Mouse (Mus musculus) kidney, postnatal 25 days (tissue): ENCODE results near the gene Jkamp.

ENCODE experiments used
- DNase-seq, 2 experiments: peaks; one replicate each; pipeline ENCODE4 v3.0.0; 2021; ENCODE audit warnings: mixed read lengths in 2 of 2

Gene Jkamp

DNA sequence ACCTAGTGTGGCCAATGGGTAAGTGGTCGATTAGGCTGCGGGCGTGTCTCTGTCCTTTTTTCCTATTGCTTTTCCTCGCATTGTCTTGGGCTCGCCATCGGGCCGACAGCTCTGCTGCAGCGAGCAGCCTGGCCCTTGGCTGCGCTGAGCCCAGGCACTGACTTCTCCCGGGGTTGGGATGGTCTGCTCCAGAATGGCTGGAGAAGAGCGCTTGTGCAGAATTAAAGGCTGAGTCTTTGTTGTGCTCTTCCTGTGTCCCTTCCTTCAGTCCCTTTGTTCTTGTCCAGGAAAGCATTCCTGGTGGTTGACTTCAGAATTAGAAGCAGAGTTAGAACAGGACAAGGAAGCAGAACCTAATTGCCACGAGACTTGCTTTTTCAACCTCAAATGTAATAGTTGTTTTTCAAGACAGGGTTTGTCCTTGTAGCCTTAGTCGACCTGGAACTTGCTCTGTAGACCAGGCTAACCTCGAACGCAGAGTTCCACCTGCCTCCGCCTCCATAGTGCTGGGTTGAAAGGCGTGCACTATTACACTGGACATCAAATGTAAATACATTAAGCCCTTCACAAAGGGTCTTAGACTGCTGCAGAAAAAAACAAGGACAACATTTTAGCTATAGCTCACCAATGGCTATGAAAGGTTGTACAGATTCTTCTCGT is 907 bp downstream of the Jkamp start:
- no peak for DNase-seq

DNA sequence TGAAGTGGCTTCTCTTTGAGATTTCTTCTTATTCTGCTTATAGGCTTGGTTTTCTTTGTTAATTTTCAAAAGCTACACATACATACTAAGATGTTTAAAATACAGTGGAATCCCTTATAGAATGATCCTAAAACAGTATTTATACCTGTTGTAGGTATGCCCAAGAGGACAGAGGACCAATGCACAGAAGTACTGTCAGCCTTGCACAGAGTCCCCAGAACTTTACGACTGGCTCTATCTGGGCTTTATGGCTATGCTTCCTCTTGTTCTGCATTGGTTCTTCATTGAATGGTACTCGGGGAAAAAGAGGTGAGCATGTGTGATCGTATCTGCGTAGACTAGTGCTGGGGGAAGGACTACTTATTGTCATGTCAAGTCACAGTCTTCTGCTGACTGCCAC is 4.4 kb downstream of the Jkamp start:
- DNase-seq: no peak

DNA sequence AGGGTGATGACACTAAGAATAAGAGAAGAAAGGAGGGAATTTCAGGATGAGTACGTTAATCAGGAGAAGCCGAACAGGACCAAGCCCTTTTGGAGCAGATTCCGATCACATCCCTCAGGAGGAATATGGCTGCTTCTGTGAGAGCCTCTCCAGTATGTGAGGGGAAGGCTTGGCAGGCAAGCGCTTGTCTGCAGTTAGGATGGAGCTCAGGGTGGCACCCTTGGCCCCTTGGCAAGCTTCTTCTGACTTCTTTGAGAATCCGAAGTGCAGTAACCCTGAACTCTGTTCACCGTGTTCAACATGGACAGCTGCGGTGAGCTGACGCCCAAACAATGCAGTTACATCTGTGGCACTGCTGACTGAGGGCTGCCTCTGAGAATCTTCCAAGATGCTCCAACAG is 11.6 kb downstream of the Jkamp start:
- DNase-seq: no peak

- DNase-seq: no peak
These were observed 17.4 kb downstream of the Jkamp start for GRCm38 (mm10) chr12:72102776-72103175.

DNA sequence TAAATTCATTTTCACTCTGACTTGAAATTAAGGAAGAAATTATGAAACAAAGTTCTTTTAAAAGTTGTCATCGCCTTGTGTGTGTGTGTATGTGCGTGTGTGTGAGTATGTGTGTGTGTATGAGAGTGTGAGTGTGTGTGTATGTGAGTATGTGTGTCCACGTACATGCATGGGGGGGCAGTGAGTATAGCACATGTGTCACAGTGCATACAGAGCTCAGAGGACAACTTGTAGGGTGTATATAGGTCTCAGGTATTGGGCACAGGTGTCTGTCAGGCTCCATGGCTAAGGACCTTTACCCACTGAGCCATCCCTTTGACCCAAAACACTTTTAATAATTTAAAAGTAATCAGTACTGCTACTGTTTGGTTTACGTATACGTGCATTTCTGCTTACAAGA is 18.6 kb downstream of the Jkamp start:
- DNase-seq: no peak

DNA sequence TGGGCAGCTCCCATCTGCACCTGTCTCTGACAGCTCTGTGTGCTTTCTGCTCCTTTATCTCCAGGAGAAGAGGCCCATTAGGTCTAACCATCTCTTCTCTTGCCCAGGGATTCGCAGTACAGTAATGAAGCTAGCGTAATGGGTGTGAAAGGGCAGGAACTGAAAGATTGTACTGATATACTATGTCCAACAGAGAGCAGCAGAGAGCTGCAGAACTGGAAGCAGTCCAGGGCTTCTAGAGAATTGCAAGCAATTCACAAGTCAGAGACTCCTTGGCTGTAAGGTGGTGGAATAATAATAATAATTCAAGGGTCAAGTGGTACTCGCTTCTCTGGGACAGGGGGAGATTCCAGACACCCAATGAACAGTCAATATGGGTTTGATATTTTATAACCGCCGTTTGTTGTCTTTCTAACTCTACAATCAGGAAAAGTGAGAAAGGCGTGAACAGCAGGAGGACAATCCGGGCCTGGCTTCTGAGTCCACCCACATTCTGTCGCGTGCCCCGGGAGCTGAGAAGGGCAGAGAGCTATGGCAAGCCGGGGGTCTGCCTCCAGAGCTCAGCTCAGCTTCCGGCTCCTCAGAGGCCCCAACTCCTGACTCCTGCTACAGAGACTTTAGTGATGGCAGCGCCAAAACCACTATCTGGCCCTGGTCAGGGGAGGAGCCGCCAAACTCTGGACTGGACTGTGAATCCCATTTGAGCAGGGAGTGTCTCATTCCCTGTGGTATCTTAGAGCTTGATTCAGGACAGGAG is 19.3 kb downstream of the Jkamp start:
- peak; percentile 52 to 76 for DNase-seq

- DNase-seq: no peak
These were observed 29.7 kb downstream of the Jkamp start for GRCm38 (mm10) chr12:72115126-72115525.

GRCm38 (mm10) chr12:72115686-72116345 is 30.4 kb downstream of the Jkamp start:
- no peak for DNase-seq

- DNase-seq: no peak
These were observed 43.8 kb downstream of the Jkamp start for GRCm38 (mm10) chr12:72129203-72129602.

- no peak for DNase-seq
These were observed 65.4 kb downstream of the Jkamp start for GRCm38 (mm10) chr12:72150786-72151185.
